Mouse (Mus musculus): Measurements from ENCODE around the gene Med20.

GRCm38 (mm10) chr17:47572436-47572835, 38.9 kb upstream of the Med20 start:
- TF ChIP-seq CTCF (IDR thresholded peaks at IDR 0.05; ENCODE audit: control insufficient read depth, insufficient read depth, insufficient replicate concordance, low read depth, low read length) (no peak), POLR2A (IDR thresholded peaks at IDR 0.05; ENCODE audit: control insufficient read depth, low read depth, low read length) (no peak)
